Mouse (Mus musculus): ENCODE results near the gene Klf15.

- TF ChIP-seq CTCF (IDR thresholded peaks at IDR 0.05; ENCODE audit: low read depth) (no peak), EP300 (IDR thresholded peaks at IDR 0.05; ENCODE audit: low read depth) (no peak)
These were observed 5.0 kb upstream of the Klf15 start for GRCm38 (mm10) chr6:90457421-90457820.

Measured in liver, postnatal 0 days (tissue).